Mouse (Mus musculus): Measurements from ENCODE around the gene Cck.

- no peak for TF ChIP-seq CTCF (IDR thresholded peaks at IDR 0.05; ENCODE audit: low read depth, low read length)
- no peak for TF ChIP-seq POLR2A (IDR thresholded peaks at IDR 0.05; ENCODE audit: borderline replicate concordance, low read depth, low read length)
Measured at GRCm38 (mm10) chr9:121528605-121529357, 33.3 kb upstream of the Cck start.
